Mouse (Mus musculus) left cerebral cortex, postnatal 14 days (tissue): ENCODE measurements around the gene Eml1. TPM values are rescaled to one million over a fixed set of nuclear protein-coding genes. Genes with fewer than 3 reads are reported as not detected.

Source experiments
- DNase-seq, 2 experiments: peaks; one replicate each; pipeline ENCODE4 v3.0.0; 2021 to 2022; ENCODE audit warnings: low spot score in 2 of 2, mixed read lengths in 1 of 2
- intact Hi-C: fragments of 180-260 bp; cut with DNase I; formaldehyde crosslinking; loops from one replicate; pipeline ENCODE4 v1.15.1; 2025
- total RNA-seq, 2 experiments: library from RNA; stranded (reverse); gene quantifications; 2 replicates each; pipeline ENCODE4 v1.2.3; 2021

Gene Eml1
- total RNA-seq, 2 experiments from 2014 or later = 62.1 to 77.0 TPM

GRCm38 (mm10) chr12:108409100-108409499 is 38.3 kb downstream of the Eml1 start:
- intact Hi-C loops = no loop called here
- no peak for DNase-seq

GRCm38 (mm10) chr12:108410416-108411208 is 39.9 kb downstream of the Eml1 start:
- DNase-seq = no peak
- intact Hi-C loops = no loop called here

GRCm38 (mm10) chr12:108414932-108415331 is 44.2 kb downstream of the Eml1 start:
- DNase-seq = no peak
- intact Hi-C loops = no loop called here

GRCm38 (mm10) chr12:108419570-108419969 is 48.8 kb downstream of the Eml1 start:
- no peak for DNase-seq
- intact Hi-C loops = no loop called here

- intact Hi-C loops = loop anchor here (5.0 kb wide), 1 partner anchor 59 kb away; no protein-coding TSS in a partner anchor
- DNase-seq = no peak
Measured at GRCm38 (mm10) chr12:108421477-108421876, 50.7 kb downstream of the Eml1 start.

GRCm38 (mm10) chr12:108422495-108422857 is 51.7 kb downstream of the Eml1 start:
- intact Hi-C loops = loop anchor here (5.0 kb wide), 1 partner anchor 60 kb away; no protein-coding TSS in a partner anchor
- peak; percentile 49 to 57 for DNase-seq

GRCm38 (mm10) chr12:108422858-108423631 is 52.3 kb downstream of the Eml1 start:
- intact Hi-C loops = loop anchor here (5.0 kb wide), 1 partner anchor 61 kb away; no protein-coding TSS in a partner anchor
- peak; percentile 86 to 88 for DNase-seq

GRCm38 (mm10) chr12:108430964-108431363 is 60.2 kb downstream of the Eml1 start:
- DNase-seq = no peak
- intact Hi-C loops = no loop called here

GRCm38 (mm10) chr12:108431714-108432113 is 61.0 kb downstream of the Eml1 start:
- no peak for DNase-seq
- intact Hi-C loops = no loop called here

GRCm38 (mm10) chr12:108432578-108432977 is 61.8 kb downstream of the Eml1 start:
- peak in 1 of 2 experiments; percentile 38 for DNase-seq

GRCm38 (mm10) chr12:108433030-108433429 is 62.3 kb downstream of the Eml1 start:
- DNase-seq = peak; percentile 52 to 70
- intact Hi-C loops = no loop called here

More at GRCm38 (mm10) chr12:108432578-108432977, 61.8 kb downstream of the Eml1 start:
- intact Hi-C loops = no loop called here

- no peak for DNase-seq
- intact Hi-C loops = no loop called here
Measured at GRCm38 (mm10) chr12:108433498-108433897, 62.7 kb downstream of the Eml1 start.

GRCm38 (mm10) chr12:108435444-108436015 is 64.8 kb downstream of the Eml1 start:
- DNase-seq = no peak
- intact Hi-C loops = loop anchor here (5.0 kb wide), 1 partner anchor 57 kb away; no protein-coding TSS in a partner anchor

GRCm38 (mm10) chr12:108436029-108436923 is 65.5 kb downstream of the Eml1 start:
- intact Hi-C loops = loop anchor here (5.0 kb wide), 1 partner anchor 56 kb away; no protein-coding TSS in a partner anchor
- peak; percentile 49 to 60 for DNase-seq

GRCm38 (mm10) chr12:108437446-108437845 is 66.7 kb downstream of the Eml1 start:
- intact Hi-C loops = loop anchor here (5.0 kb wide), 1 partner anchor 55 kb away; no protein-coding TSS in a partner anchor
- DNase-seq = no peak

- intact Hi-C loops = no loop called here
- no peak for DNase-seq
Measured at GRCm38 (mm10) chr12:108443271-108443670, 72.5 kb downstream of the Eml1 start.

GRCm38 (mm10) chr12:108443708-108444107 is 73.0 kb downstream of the Eml1 start:
- no peak for DNase-seq
- intact Hi-C loops = no loop called here

GRCm38 (mm10) chr12:108444166-108445115 is 73.7 kb downstream of the Eml1 start:
- no peak for DNase-seq
- intact Hi-C loops = no loop called here
